Mouse (Mus musculus) ovary, postnatal 10 days (tissue): ENCODE results near the gene Glrp1.

ENCODE experiments used
- DNase-seq: peaks from one replicate; pipeline ENCODE4 v3.0.0; 2022; ENCODE audit warnings: low spot score

Gene Glrp1

GRCm38 (mm10) chr1:88509789-88510188, at the start of gene Glrp1:
Gene Glrp1, minus strand, starts transcription at chr1:88510066.
- no peak for DNase-seq

DNA sequence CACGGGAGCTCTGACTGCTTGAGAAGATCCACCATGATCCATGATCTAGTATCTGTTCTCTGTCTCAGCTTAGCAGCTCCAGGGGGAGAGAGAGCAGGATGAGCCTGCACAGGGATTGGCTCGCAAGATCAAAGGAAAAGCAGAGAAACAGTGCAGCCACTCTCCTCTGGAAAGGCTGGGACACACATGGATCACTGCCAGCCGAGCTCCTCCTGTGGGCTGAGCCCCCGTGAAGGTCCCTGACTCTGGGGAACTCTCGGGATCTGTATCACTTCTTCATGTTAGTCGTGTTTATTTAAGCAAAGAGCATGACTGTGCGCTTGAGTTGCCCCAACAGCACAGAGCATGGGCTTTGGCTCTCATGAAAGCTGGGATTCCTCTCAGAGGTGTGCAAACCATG, 49.4 kb upstream of the Glrp1 start:
- DNase-seq = no peak

- no peak for DNase-seq
These were observed 48.9 kb upstream of the Glrp1 start for GRCm38 (mm10) chr1:88558793-88559192.

- DNase-seq = no peak
These were observed 46.5 kb upstream of the Glrp1 start for GRCm38 (mm10) chr1:88556401-88556800.

DNA sequence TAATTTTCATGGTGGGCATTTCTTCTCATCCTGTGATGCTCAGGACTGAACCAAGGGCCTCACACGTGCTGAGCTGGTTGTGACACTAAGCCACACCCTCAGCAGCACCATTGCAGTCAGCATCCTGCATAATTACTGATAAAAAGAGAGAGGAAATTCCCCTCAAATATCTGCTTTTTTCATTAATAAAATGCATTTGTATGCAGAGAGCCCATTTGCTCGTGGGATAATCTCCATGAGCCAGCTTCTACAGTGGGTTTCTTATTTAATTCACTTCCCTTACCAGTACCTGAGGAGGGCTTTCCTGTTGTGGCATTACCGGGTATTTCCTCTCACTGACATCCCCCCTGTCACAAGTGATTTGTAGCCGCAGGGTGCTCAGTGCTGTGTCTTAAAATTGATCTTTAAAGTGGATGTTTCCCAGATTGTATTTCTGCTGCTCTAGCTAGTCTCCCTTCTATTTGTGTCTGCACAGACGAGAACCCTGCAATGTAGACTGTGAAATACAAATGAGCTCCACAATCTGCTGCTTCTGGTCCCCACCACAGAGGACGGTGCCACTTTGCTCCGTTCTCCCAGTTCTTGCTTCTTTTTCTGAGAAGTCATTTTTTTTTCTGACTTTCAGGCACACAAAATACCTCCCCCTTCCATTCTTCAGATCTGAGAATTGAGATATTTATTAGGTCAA, 43.8 kb upstream of the Glrp1 start:
- no peak for DNase-seq

- no peak for DNase-seq
These were observed 39.4 kb upstream of the Glrp1 start for GRCm38 (mm10) chr1:88549263-88549662.

DNA sequence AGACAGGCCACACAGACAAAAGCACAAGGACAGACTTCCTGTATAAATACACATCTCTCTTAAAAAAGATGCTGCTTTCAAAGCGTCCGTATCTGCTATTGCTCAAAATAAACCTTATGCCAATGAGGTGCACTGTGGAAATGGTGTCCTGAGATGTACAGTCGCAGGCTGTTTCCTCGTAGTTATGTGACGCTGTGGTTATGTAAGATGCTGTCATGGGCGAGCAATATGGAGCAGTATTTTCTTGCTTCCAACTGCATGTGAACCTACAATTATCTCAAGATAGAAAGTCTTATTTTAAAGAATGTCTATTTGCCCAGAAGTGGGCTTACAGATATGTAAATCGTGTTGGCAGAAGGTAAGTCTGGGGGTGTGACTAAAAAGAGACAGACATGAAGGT, 37.3 kb upstream of the Glrp1 start:
- no peak for DNase-seq

DNA sequence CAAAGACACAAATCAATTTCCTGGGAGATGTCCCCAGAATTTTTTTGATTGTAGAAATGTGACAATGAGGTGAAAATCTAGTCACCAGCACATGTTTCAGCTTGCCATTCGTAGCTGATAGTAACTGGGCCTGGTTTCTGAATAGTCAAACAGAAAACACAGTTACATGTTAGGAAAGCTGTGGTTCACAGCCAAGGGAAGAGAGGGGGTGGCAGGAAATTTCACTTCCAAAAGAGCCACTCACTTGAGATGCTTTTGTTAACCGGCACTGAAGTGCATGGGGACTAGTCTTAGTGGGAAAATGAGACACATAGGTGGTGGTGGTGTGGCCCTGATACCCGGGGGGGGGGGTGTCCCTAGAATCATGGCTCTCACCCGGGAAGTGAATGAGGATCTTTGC, 33.7 kb upstream of the Glrp1 start:
- DNase-seq = no peak

GRCm38 (mm10) chr1:88539823-88540222, 30.0 kb upstream of the Glrp1 start:
- DNase-seq = no peak

- no peak for DNase-seq
These were observed 29.4 kb upstream of the Glrp1 start for GRCm38 (mm10) chr1:88539256-88539655.

DNA sequence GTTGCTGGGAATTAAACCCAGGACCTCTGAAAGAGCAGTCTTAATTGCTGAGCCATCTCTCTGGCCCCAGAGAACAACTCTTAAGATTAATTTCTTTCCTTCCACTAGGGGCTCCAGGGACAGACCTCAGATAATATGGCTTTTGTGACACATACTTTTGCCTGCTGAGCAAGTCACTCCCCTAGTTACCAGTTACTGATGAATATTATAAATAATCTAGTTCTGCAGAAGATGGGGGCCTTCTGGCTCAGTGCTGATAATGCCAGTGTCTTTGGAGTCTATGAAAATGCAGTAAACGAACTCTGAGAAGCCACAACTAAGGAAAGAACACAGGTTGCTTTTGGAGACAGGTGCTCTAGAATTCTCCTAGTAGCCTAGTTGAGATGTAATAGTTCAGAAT, 26.4 kb upstream of the Glrp1 start:
- no peak for DNase-seq

GRCm38 (mm10) chr1:88534091-88534490, 24.2 kb upstream of the Glrp1 start:
- no peak for DNase-seq

- DNase-seq = no peak
These were observed 16.3 kb upstream of the Glrp1 start for GRCm38 (mm10) chr1:88526161-88526560.

- DNase-seq = no peak
These were observed 15.8 kb upstream of the Glrp1 start for GRCm38 (mm10) chr1:88525622-88526021.

DNA sequence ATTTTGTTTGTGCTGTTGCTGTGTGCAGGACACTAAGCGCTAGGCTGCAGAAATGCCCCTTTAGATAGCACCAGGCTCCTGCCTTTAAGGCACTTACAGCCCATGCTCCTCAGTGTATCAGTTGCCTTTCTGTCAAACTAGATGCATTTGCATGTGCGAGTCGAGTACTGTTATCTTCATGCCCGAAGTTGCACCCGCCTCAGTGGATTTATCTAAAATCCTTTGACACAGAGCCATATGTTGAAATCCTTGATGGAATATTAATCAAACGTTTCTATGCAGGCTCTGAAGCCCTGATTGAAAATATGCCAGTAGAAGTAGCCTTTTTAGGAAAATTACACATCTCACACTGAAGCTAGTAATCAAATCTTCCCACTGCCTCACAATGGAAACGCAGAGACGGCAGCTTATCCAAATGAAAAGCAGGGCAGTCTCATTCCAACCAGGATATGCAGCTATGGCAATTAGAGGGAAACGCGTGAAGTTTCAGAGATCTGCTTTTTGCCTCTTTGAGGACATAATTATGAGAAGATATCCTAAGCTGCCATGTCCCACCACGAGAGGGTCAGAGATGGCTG, 11.4 kb upstream of the Glrp1 start:
- DNase-seq = no peak

- no peak for DNase-seq
These were observed 3.7 kb upstream of the Glrp1 start for GRCm38 (mm10) chr1:88513613-88514012.

- DNase-seq = no peak
These were observed 2.0 kb downstream of the Glrp1 start for GRCm38 (mm10) chr1:88507886-88508285.

GRCm38 (mm10) chr1:88507214-88507613, 2.7 kb downstream of the Glrp1 start:
- DNase-seq = no peak

DNA sequence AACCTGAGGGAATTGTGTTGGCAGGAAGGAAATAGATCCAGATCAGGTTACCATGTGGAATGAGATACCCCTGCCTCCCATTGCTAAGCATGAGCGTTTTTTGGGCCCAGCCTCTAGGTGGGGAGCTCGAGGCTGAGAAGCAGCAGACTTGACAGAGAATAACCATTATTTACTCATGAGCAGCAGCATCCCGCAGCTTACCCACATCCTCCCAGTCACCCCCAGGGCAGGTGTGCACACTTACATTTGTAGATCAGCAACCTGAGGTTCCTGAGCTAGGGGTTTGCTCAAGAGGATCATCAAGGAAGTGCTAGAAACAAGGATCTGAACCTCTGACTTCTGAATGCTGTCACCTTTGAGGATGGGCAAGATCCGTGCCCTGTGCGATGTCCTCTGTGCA, 3.5 kb downstream of the Glrp1 start:
- DNase-seq = no peak

- DNase-seq = no peak
These were observed 4.2 kb downstream of the Glrp1 start for GRCm38 (mm10) chr1:88505697-88506096.

DNA sequence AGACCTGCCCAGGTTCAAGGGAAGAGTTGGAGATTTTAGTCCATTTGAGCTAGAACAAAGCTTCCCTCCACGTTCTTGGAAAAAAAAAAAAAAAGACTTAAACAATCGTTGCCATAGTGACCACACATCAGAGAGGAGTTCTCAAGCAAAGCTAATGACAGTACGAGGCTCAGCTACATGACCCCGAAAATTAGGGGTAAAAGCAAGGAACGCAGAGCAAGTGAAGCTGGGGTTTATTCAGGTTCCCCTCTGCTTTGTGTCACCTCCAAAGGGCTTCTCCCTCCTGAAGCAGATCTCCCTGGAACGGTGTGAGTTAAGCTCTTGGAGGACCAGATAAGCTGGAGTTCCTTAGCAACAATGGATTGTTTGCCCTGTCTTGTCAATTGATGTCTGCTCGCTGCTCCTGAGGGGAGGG, 5.3 kb downstream of the Glrp1 start:
- DNase-seq = no peak

GRCm38 (mm10) chr1:88502822-88503221, 7.0 kb downstream of the Glrp1 start:
- no peak for DNase-seq

- DNase-seq = no peak
These were observed 10.6 kb downstream of the Glrp1 start for GRCm38 (mm10) chr1:88499230-88499737.

- no peak for DNase-seq
These were observed 12.5 kb downstream of the Glrp1 start for GRCm38 (mm10) chr1:88497407-88497806.
